Mouse (Mus musculus) testis, adult 2 months (tissue): ENCODE data around the gene 1810062G17Rik.

Source experiments
- CTCF ChIP-seq: fragments of 200-500 bp; IDR thresholded peaks from 2 replicates; pipeline ENCODE4 v1.5.1; 2012; ENCODE audit warnings: low read depth, mild to moderate bottlenecking, inconsistent platforms, low read length, moderate library complexity; ENCODE audit not compliant: control insufficient read depth, insufficient read depth, insufficient replicate concordance
- POLR2A ChIP-seq: fragments of 200-500 bp; IDR thresholded peaks from 2 replicates; pipeline ENCODE4 v1.6.1; 2012; ENCODE audit warnings: low read depth, mild to moderate bottlenecking, inconsistent platforms, low read length, moderate library complexity; ENCODE audit not compliant: control insufficient read depth

GRCm38 (mm10) chr3:36474938-36475483 is 726 bp upstream of the 1810062G17Rik start:
- TF ChIP-seq CTCF: no peak
- TF ChIP-seq POLR2A: no peak
